Mouse (Mus musculus) neural tube, embryonic 15.5 days (tissue): Measurements from ENCODE around the gene Hpcal1. TPM values are rescaled to one million over a fixed set of nuclear protein-coding genes. Genes with fewer than 3 reads are reported as not detected.

Experiments
- ATAC-seq: fragments of 200-750 bp; cut with Nextera tagmentation; 2 replicates; pipeline ENCODE4 v1.8.0; 2017; ENCODE audit warnings: mild to moderate bottlenecking, moderate TSS enrichment, moderate library complexity; ENCODE audit not compliant: low FRiP score
- H3K27ac ChIP-seq: fragments of 300-500 bp; sonication (generic); replicated peaks from 2 replicates; pipeline ENCODE4 v1.5.1; 2015; ENCODE audit warnings: mild to moderate bottlenecking, inconsistent platforms
- H3K27me3 ChIP-seq: fragments of 300-500 bp; sonication (generic); replicated peaks from 2 replicates; pipeline ENCODE4 v1.6.1; 2015; ENCODE audit warnings: inconsistent platforms
- H3K36me3 ChIP-seq: fragments of 300-500 bp; sonication (generic); 2 replicates; pipeline ENCODE4 v1.6.1; 2015; ENCODE audit warnings: inconsistent platforms
- H3K4me1 ChIP-seq: fragments of 300-500 bp; sonication (generic); 2 replicates; pipeline ENCODE4 v1.6.1; 2015; ENCODE audit warnings: inconsistent platforms
- H3K4me2 ChIP-seq: fragments of 300-500 bp; sonication (generic); 2 replicates; pipeline ENCODE4 v1.6.1; 2015; ENCODE audit warnings: inconsistent platforms, mild to moderate bottlenecking, moderate library complexity
- H3K4me3 ChIP-seq: fragments of 300-500 bp; sonication (generic); replicated peaks from 2 replicates; pipeline ENCODE4 v1.5.1; 2015; ENCODE audit warnings: mild to moderate bottlenecking, inconsistent platforms
- H3K9ac ChIP-seq: fragments of 300-500 bp; sonication (generic); replicated peaks from 2 replicates; pipeline ENCODE4 v1.6.1; 2015; ENCODE audit warnings: mild to moderate bottlenecking, inconsistent platforms
- H3K9me3 ChIP-seq: fragments of 300-500 bp; sonication (generic); replicated peaks from 2 replicates; pipeline ENCODE4 v1.6.1; 2016; ENCODE audit warnings: inconsistent platforms
- WGBS: fragments of 180-500 bp; shearing (Covaris S2); methylation state at CpG from one replicate; pipeline ENCODE4 v1.1.7; 2015; ENCODE audit warnings: mixed read lengths; 5-methylcytosine and 5-hydroxymethylcytosine counted together
- polyA plus RNA-seq: library from polyadenylated mRNA; unstranded; fragments of >200 nt; fragmentation: Nextera tagmentation; extraction: Ambion mirVana; gene quantifications from 2 replicates; pipeline ENCODE4 v1.2.1, GENCODE M21; 2015

Gene Hpcal1
- polyA plus RNA-seq, 1 experiment from 2014 or later: 133 TPM

DNA sequence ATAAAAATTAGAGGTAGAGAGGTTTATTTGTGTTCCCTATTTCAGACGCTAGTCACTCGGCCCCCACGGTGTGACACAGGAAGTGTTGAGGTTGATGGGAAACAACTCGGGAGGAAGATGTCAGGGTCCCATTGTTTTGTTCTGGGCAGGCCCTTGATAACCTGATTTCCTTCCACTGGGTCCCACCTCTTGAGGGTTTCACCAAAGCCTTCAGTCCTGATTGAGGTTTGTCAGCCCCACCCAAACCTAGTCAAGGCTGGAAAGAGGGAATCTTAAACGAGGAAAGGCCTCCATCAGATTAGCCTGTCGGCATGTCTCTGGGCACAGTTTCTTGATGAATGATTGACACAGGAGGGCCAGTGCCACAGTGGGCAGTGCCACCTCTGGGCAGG lies 12.3 kb downstream of the Hpcal1 start:
- Histone ChIP-seq H3K36me3 (no peaks in the 10 kb centered on the region), H3K4me3 (no peak overlapping the region), H3K4me2 (no peak overlapping the region), H3K4me1 (peaks cover 31% of the 10 kb centered on the region), H3K9me3 (no peaks in the 10 kb centered on the region), H3K27me3 (no peaks in the 10 kb centered on the region), H3K9ac (no peak overlapping the region), H3K27ac (no peak overlapping the region)
- WGBS: 84% methylated on average over 6 of the region's 6 CpGs
- no peak for ATAC-seq

DNA sequence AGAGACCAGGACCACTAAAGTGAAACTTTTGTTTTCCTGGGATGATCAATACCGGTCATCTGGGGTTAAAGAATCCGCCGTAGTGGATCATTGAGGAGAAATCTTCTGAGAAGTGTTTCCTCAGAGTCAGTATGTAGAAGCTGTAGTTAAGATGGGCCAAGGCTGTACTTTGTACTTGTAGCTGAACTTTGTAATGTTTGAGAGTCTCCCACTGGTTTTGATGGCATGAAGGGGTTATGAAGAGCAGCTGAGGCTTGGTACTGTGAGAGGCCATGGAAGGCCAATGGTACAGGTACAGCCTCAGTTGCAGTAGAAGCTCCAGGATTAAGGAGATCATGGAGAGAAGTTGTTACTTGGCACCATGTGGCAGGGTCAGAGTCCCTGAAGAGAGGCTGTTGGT lies 13.2 kb downstream of the Hpcal1 start:
- Histone ChIP-seq H3K4me3 (no peak overlapping the region), H3K4me2 (no peak overlapping the region), H3K36me3 (no peaks in the 10 kb centered on the region), H3K27ac (no peak overlapping the region), H3K4me1 (peaks cover 28% of the 10 kb centered on the region), H3K27me3 (no peaks in the 10 kb centered on the region), H3K9ac (no peak overlapping the region), H3K9me3 (no peaks in the 10 kb centered on the region)
- ATAC-seq: no peak
- 96% methylated on average over 3 of the region's 3 CpGs for WGBS

DNA sequence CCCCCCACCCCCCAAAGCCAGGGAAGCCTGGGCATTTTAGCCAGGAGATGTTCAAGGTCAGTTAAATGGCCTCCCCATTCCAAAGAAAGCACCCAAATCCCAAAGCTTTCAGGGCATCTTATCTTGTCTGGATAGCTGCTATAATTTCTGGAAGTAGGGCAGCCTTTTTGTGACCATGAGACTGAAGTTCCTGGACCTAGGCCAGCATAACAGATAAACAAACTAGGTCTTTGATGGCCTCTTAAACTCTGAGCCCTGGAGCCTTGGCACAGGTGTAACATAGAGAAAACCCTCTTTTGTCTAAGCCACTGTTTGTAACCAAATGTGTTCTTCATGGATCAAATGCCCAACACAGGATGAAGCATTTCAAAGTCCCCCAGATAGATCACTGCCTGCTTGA lies 16.8 kb downstream of the Hpcal1 start:
- Histone ChIP-seq H3K27ac (no peak overlapping the region), H3K4me2 (no peak overlapping the region), H3K4me3 (no peak overlapping the region), H3K36me3 (no peaks in the 10 kb centered on the region), H3K4me1 (peaks cover 30% of the 10 kb centered on the region), H3K27me3 (no peaks in the 10 kb centered on the region), H3K9me3 (no peaks in the 10 kb centered on the region), H3K9ac (no peak overlapping the region)
- no peak for ATAC-seq

DNA sequence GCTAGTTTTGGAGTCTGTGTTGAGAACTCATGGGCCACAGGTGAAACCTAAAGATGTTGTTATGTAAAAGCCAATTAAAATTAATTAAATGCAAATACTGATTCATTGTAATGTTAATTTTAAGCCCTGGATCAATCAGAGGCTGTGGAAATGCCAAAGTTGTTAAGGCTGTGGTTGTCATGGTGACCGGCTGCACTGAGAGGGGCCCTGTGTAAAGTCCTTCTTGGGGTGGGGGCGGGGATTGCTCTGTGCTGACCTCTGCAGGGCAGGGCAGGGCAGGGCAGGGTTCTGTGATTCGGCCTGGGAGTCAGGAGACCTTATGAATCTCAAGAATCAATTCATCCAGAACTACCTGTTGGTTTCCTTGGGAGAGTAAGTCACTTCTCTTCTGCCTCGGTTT lies 18.8 kb downstream of the Hpcal1 start:
- Histone ChIP-seq H3K36me3 (no peaks in the 10 kb centered on the region), H3K4me2 (no peak overlapping the region), H3K27ac (no peak overlapping the region), H3K4me1 (peaks cover 33% of the 10 kb centered on the region), H3K27me3 (no peaks in the 10 kb centered on the region), H3K4me3 (no peak overlapping the region), H3K9me3 (no peaks in the 10 kb centered on the region), H3K9ac (no peak overlapping the region)
- ATAC-seq: no peak
- WGBS: 23% methylated on average over 4 of the region's 4 CpGs

DNA sequence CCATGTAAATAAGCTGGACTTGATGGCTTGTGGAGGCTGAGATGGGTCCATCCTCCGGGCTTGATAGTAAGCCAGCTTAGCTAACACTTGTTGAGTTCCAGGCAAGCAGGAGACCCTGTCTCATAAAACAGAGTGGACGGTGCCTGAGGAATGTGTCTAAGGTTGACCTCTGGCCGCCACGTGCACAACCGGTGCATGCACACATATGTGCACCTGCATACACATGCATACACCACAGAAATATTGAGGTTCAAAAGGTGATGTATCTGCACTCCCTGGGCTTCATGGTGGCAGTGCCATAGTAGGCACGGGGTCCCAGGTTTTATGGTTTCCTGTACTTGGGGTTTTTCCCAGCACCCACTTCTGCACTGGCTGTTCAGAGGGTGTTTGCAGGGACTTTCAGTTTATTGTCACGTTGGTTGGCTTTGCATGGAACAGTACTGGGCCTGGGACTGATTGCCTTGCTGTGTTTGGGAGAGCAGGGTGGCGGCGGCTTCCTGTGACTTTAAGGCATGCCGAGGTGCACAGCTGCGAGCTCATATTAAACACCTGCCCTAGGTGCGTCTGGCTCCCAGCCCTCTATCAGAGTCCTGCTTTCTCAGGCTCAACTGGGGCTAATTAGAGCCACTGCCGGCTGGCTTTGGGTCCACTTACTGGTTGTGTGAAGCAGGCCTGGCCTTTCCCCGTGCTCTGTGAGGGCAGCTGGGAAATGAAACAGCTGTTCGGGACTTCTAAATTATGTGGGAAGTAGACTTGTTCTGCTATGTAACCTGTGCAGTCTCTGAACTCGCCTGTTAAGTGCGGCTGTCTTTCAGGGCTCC lies 19.5 kb downstream of the Hpcal1 start:
- Histone ChIP-seq H3K4me3 (no peak overlapping the region), H3K36me3 (no peaks in the 10 kb centered on the region), H3K4me2 (no peak overlapping the region), H3K27ac (no peak overlapping the region), H3K9ac (no peak overlapping the region), H3K27me3 (no peaks in the 10 kb centered on the region), H3K4me1 (peaks cover 33% of the 10 kb centered on the region), H3K9me3 (no peaks in the 10 kb centered on the region)
- ATAC-seq: no peak
- WGBS: 57% methylated on average over 17 of the region's 17 CpGs

DNA sequence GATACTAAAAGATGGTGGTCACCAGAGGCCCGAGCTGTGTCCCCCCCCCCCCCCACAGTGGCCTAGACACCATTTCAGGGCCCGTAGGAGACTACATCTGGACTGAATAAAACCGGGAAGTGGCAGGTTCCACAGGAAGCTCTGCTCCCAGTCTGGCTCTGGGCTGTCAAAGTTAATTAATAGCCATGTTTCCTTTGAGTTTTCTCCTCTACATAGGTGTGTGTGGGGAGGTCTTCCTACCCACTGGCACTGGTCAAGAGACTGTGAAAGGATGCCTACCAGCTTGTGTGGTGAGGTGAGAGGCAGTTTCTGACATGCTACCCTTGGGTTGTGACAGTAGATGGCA lies 20.1 kb downstream of the Hpcal1 start:
- Histone ChIP-seq H3K9me3 (no peaks in the 10 kb centered on the region), H3K4me3 (no peak overlapping the region), H3K27me3 (no peaks in the 10 kb centered on the region), H3K9ac (no peak overlapping the region), H3K36me3 (no peaks in the 10 kb centered on the region), H3K27ac (no peak overlapping the region), H3K4me1 (peaks cover 33% of the 10 kb centered on the region), H3K4me2 (no peak overlapping the region)
- ATAC-seq: no peak
- 54% methylated on average over 3 of the region's 3 CpGs for WGBS

DNA sequence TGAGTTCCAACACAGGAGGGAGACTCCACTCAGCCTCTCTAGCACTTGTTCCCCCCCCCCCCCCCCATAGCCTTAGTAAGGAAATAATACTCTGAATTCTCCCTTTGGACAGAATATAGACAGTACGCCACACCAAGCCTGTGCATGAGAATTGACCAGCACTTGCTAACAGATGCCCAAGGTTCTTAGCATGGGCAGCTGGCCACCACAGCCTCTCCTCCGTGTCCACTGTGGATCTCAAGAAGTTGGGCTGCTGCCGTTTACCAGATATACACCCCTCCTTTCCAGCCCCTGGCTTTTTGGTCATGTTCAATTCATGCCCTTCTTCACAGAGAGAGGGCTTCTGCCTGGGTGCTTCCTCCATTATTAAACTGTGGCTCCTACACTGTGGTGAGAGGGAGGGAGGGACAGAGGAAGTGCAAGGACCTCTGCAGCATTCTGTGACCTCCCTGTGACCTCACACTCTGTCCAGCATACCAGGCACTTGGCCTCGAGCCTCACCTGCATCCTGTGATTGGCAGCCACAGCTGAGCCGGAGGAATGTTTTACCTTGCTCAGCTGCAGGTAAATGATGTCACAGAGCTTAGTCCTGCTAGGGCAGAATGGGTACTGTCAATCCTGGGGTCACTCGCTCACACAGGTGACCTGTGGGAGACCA lies 21.2 kb downstream of the Hpcal1 start:
- Histone ChIP-seq H3K27me3 (no peaks in the 10 kb centered on the region), H3K9ac (no peak overlapping the region), H3K36me3 (no peaks in the 10 kb centered on the region), H3K4me2 (no peak overlapping the region), H3K27ac (no peak overlapping the region), H3K9me3 (no peaks in the 10 kb centered on the region), H3K4me1 (peaks cover 33% of the 10 kb centered on the region), H3K4me3 (no peak overlapping the region)
- WGBS: 71% methylated on average over 6 of the region's 6 CpGs
- ATAC-seq: no peak

DNA sequence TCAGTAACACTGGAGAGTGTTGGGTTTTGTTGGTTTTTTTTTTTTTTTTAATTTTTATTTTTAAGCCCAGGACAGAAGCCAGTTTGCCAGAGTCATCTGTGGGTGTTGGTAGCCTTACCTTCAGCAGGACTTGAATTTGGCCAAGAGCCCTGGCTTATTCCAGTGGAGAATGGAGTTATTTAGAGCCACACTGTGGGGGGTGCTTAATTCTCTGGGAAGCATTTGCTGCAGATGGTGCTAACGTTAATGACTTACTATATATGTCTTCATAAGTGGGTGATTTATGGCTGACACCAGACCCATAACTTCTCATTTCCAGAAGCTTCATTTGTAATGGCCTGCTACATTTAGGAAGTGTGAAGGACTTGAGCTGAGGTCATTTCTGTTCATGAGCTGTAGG lies 21.9 kb downstream of the Hpcal1 start:
- H3K27me3 ChIP-seq: no peaks in the 10 kb centered on the region

DNA sequence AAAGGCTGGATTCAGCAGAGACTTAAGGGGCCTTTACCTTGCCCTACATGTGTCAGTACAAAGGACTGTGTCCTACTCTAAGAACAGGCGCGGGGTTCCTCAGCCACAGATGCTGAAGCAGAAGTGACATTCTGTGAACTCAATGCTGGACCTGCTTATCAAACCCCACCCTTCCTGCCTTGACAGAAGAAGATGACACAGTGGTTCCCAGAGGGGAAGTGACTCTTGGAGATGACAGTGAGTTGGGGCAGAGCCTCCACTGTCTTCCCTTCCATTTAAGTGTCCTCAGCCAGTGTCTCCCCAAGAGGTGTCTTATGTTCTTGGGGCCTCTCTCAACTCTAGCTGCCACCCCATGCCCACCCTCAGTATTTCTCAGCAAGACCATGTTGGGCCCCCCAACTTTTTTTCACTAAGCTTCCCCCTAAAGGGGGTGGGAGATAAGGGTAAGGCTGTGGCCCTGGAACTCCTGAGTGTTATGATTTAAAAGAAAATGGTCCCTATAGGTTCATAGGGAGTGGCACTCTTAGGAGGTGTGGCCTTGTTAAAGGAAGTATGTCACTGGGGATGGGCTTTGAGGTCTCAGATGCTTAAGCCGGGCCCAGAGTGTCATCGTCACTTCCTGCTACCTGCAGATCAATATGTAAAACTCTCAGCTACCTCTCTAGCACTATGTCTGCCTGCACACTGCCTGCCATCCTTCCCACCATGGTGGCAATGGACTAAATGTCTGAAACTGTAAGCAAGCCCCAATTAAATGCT lies 25.2 kb downstream of the Hpcal1 start:
- no peak for ATAC-seq
- WGBS: 97% methylated on average over 4 of the region's 4 CpGs
- H3K4me3 ChIP-seq: no peak overlapping the region

More for the DNA sequence above, 21.9 kb downstream of the Hpcal1 start:
- Histone ChIP-seq H3K4me3 (no peak overlapping the region), H3K9ac (no peak overlapping the region), H3K4me2 (no peak overlapping the region), H3K4me1 (peaks cover 33% of the 10 kb centered on the region), H3K27ac (no peak overlapping the region), H3K9me3 (no peaks in the 10 kb centered on the region), H3K36me3 (no peaks in the 10 kb centered on the region)
- no peak; the same call in 1 of the 2 replicates for ATAC-seq
- 8% methylated on average over 1 of the region's 1 CpGs for WGBS

DNA sequence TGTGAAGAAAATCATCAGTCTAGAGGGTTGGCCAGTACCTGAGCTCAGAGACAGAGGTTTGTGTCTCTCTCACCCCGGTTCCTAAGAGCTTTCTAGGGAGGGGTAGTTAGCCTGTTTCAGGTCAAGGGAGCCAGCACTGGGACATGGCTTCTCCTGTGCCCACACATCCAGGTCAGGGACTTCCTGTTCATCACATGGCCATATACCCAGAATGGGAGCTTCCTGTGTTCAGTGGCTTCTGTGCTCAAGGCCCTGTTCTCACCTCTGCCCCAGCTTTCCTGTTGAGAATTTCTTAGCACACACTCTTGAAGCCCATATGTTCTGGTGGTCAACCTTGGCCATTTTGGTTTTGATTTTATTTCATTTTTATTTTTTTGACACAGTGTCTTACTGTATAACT lies 26.6 kb downstream of the Hpcal1 start:
- H3K27me3 ChIP-seq: no peaks in the 10 kb centered on the region
- H3K36me3 ChIP-seq: no peaks in the 10 kb centered on the region
- no peak for ATAC-seq
- peaks cover 7% of the 10 kb centered on the region for H3K4me1 ChIP-seq
- no peak overlapping the region for H3K27ac ChIP-seq
- no peak overlapping the region for H3K4me3 ChIP-seq
- 90% methylated on average over 1 of the region's 1 CpGs for WGBS
- no peak overlapping the region for H3K9ac ChIP-seq
- no peaks in the 10 kb centered on the region for H3K9me3 ChIP-seq
- H3K4me2 ChIP-seq: no peak overlapping the region

More for the DNA sequence above, 25.2 kb downstream of the Hpcal1 start:
- peaks cover 17% of the 10 kb centered on the region for H3K4me1 ChIP-seq
- H3K27me3 ChIP-seq: no peaks in the 10 kb centered on the region
- no peak overlapping the region for H3K4me2 ChIP-seq
- no peak overlapping the region for H3K27ac ChIP-seq
- no peaks in the 10 kb centered on the region for H3K9me3 ChIP-seq
- H3K9ac ChIP-seq: no peak overlapping the region
- no peaks in the 10 kb centered on the region for H3K36me3 ChIP-seq

DNA sequence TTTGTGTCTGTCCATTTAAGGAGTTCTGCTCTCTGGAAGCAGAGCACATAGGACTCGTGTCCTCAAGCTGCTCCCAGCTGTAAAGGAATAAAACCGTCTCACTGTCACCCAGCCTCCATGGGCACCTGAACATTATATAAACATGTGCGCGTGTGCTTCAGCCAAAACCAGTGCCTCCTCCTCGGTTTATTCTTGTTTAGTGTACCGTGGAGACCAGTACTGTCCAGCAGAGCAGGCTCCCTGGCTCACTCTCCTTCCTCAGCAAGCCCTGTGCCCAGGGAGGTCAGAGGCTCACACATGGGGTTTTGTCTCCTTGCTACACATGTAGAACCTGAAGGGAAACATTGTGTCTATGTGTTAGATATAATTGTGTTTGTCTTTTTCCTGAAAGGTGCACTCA lies 27.5 kb downstream of the Hpcal1 start:
- no peak overlapping the region for H3K9ac ChIP-seq
- H3K4me2 ChIP-seq: no peak overlapping the region
- WGBS: 80% methylated on average over 6 of the region's 6 CpGs
- no peak overlapping the region for H3K27ac ChIP-seq
- H3K9me3 ChIP-seq: no peaks in the 10 kb centered on the region
- ATAC-seq: no peak
- H3K4me3 ChIP-seq: no peak overlapping the region
- no peaks in the 10 kb centered on the region for H3K36me3 ChIP-seq
- no peaks in the 10 kb centered on the region for H3K4me1 ChIP-seq
- H3K27me3 ChIP-seq: no peaks in the 10 kb centered on the region

DNA sequence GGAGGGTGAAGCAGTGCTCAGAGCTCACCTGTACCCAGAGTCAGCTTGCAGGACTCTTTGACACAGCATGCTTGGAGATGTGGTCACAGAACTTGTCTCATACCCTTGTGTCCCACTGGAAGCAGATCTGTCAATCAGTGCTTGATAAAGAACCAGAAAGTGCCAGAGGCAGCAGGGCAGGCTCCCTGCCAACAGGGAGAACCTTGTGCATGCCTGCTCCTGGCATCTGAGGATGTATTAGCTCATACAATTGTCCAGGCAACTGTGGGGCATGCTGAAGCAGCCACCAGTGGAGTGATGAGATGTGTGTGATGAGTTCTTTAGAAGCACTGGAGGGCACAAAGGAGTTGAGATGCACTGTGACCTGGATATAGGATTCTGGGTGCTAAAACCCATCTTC lies 30.4 kb downstream of the Hpcal1 start:
- Histone ChIP-seq H3K9ac (no peak overlapping the region), H3K36me3 (no peaks in the 10 kb centered on the region), H3K4me3 (no peak overlapping the region), H3K27me3 (no peaks in the 10 kb centered on the region), H3K9me3 (no peaks in the 10 kb centered on the region), H3K4me2 (no peak overlapping the region), H3K27ac (no peak overlapping the region), H3K4me1 (peaks cover under 1% of the 10 kb centered on the region; the same call in 1 of the 2 replicates)
- no peak for ATAC-seq
